Mouse (Mus musculus) neural tube, embryonic 14.5 days (tissue): ENCODE measurements at regions not wholly inside any gene's neighbourhood (a gene's known extent, or its start where the extent isn't known, plus 50 kb on each side); places are given as distances from the start of the nearest gene placed in this dataset.

Experiments used
- ATAC-seq: fragments of 200-750 bp; cut with Nextera tagmentation; 2 replicates; pipeline ENCODE4 v1.8.0; 2017; ENCODE audit warnings: low read depth, mild to moderate bottlenecking, moderate TSS enrichment, moderate library complexity
- H3K27ac ChIP-seq: fragments of 300-500 bp; sonication (generic); 2 replicates; pipeline ENCODE4 v1.5.1; 2014; ENCODE audit warnings: low read depth, mild to moderate bottlenecking, control low read depth, low read length, moderate library complexity, mixed read lengths
- H3K27me3 ChIP-seq: fragments of 300-500 bp; sonication (generic); 2 replicates; pipeline ENCODE4 v1.6.1; 2014; ENCODE audit warnings: low read length; ENCODE audit not compliant: control insufficient read depth, insufficient read depth
- H3K36me3 ChIP-seq: fragments of 300-500 bp; sonication (generic); 2 replicates; pipeline ENCODE4 v1.6.1; 2014; ENCODE audit warnings: low read length, mixed read lengths; ENCODE audit not compliant: control insufficient read depth, insufficient read depth
- H3K4me1 ChIP-seq: fragments of 300-500 bp; sonication (generic); 2 replicates; pipeline ENCODE4 v1.6.1; 2014; ENCODE audit warnings: low read length; ENCODE audit not compliant: control insufficient read depth, insufficient read depth
- H3K4me2 ChIP-seq: fragments of 300-500 bp; sonication (generic); 2 replicates; pipeline ENCODE4 v1.6.1; 2014; ENCODE audit warnings: mild to moderate bottlenecking, low read depth, low read length, control low read depth
- H3K4me3 ChIP-seq: fragments of 300-500 bp; sonication (generic); 2 replicates; pipeline ENCODE4 v1.5.1; 2014; ENCODE audit warnings: low read depth, low read length, control low read depth, mixed read lengths
- H3K9ac ChIP-seq: fragments of 300-500 bp; sonication (generic); replicated peaks from 2 replicates; pipeline ENCODE4 v1.6.1; 2014; ENCODE audit warnings: low read depth, mild to moderate bottlenecking, control low read depth, low read length, mixed read lengths
- H3K9me3 ChIP-seq: fragments of 300-500 bp; sonication (generic); 2 replicates; pipeline ENCODE4 v1.6.1; 2016; ENCODE audit warnings: low read length; ENCODE audit not compliant: control insufficient read depth
- WGBS: fragments of 180-500 bp; shearing (Covaris S2); extraction: QIAGEN DNeasy Blood & Tissue Kit; methylation state at CpG from one replicate; pipeline ENCODE4 v1.1.7; 2014; 5-methylcytosine and 5-hydroxymethylcytosine counted together

- H3K36me3 ChIP-seq, result no peaks in the 10 kb centered on the region
- no peak overlapping the region for H3K9ac ChIP-seq
- H3K27ac ChIP-seq, result peak overlapping the region; percentile 60
- 70% methylated on average over 9 of the region's 9 CpGs for WGBS
- ATAC-seq, result peak; percentile 66
- no peak overlapping the region for H3K4me3 ChIP-seq
- no peaks in the 10 kb centered on the region for H3K27me3 ChIP-seq
- peaks cover 5% of the 10 kb centered on the region; the same call in 1 of the 2 replicates for H3K4me1 ChIP-seq
- H3K4me2 ChIP-seq, result peak overlapping the region; percentile 39
- H3K9me3 ChIP-seq, result no peaks in the 10 kb centered on the region
Observed at GRCm38 (mm10) chr10:45890088-45890626, 312.5 kb downstream of the Hace1 start.

GRCm38 (mm10) chr10:45892464-45892863 lies 314.8 kb downstream of the Hace1 start:
- Histone ChIP-seq H3K9me3 (no peaks in the 10 kb centered on the region), H3K36me3 (no peaks in the 10 kb centered on the region), H3K27ac (no peak overlapping the region), H3K27me3 (no peaks in the 10 kb centered on the region), H3K4me2 (no peak overlapping the region), H3K9ac (no peak overlapping the region), H3K4me1 (peaks cover 5% of the 10 kb centered on the region; the same call in 1 of the 2 replicates), H3K4me3 (no peak overlapping the region)
- no peak for ATAC-seq
- whole genome bisulfite sequencing, result 69% methylated on average over 2 of the region's 2 CpGs

GRCm38 (mm10) chr10:45893894-45894831 lies 316.5 kb downstream of the Hace1 start:
- Histone ChIP-seq H3K27me3 (no peaks in the 10 kb centered on the region), H3K9me3 (no peaks in the 10 kb centered on the region), H3K9ac (no peak overlapping the region), H3K4me2 (no peak overlapping the region), H3K27ac (no peak overlapping the region), H3K4me3 (no peak overlapping the region), H3K4me1 (peaks cover 5% of the 10 kb centered on the region; the same call in 1 of the 2 replicates), H3K36me3 (no peaks in the 10 kb centered on the region)
- no peak for ATAC-seq
- 78% methylated on average over 2 of the region's 2 CpGs for WGBS

- Histone ChIP-seq H3K4me2 (no peak overlapping the region), H3K27me3 (no peaks in the 10 kb centered on the region), H3K9ac (no peak overlapping the region), H3K4me1 (no peaks in the 10 kb centered on the region), H3K27ac (no peak overlapping the region), H3K36me3 (no peaks in the 10 kb centered on the region), H3K4me3 (no peak overlapping the region), H3K9me3 (no peaks in the 10 kb centered on the region)
- WGBS, result 25% methylated on average over 3 of the region's 3 CpGs
- ATAC-seq, result no peak
Observed at GRCm38 (mm10) chr10:45916928-45917327, 339.3 kb downstream of the Hace1 start.

DNA sequence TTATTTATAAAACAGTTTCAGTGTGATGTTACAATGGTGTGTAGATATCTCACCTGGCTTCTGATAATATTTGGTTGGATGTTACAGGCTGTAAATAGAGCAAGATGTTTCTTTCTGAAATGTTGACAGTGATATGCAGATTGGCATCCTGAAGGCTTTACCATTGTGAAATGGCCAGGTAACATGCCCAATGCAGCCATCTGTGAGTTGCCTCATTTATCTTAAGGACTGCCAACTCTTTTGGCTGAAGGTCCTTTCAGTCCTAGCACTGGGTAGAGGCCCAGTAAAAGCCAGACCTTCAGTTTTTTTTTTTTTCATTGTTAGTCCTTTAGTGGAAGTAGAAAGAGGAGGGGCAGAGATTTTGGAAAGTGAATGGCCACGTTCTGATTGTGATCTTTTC lies 348.1 kb downstream of the Hace1 start:
- 45% methylated on average over 1 of the region's 1 CpGs for WGBS
- Histone ChIP-seq H3K9ac (no peak overlapping the region), H3K4me3 (no peak overlapping the region), H3K36me3 (no peaks in the 10 kb centered on the region), H3K27me3 (no peaks in the 10 kb centered on the region), H3K27ac (no peak overlapping the region), H3K4me1 (no peaks in the 10 kb centered on the region), H3K9me3 (no peaks in the 10 kb centered on the region), H3K4me2 (no peak overlapping the region)
- no peak for ATAC-seq

- no peaks in the 10 kb centered on the region for H3K4me1 ChIP-seq
- H3K27ac ChIP-seq, result no peak overlapping the region
- H3K36me3 ChIP-seq, result no peaks in the 10 kb centered on the region
- H3K4me3 ChIP-seq, result no peak overlapping the region
- no peaks in the 10 kb centered on the region for H3K9me3 ChIP-seq
- WGBS, result 98% methylated on average over 4 of the region's 4 CpGs
- no peak for ATAC-seq
- no peaks in the 10 kb centered on the region for H3K27me3 ChIP-seq
- H3K9ac ChIP-seq, result no peak overlapping the region
- H3K4me2 ChIP-seq, result no peak overlapping the region
Observed at GRCm38 (mm10) chr10:45933631-45934310, 356.1 kb downstream of the Hace1 start.

- Histone ChIP-seq H3K4me3 (no peak overlapping the region), H3K36me3 (no peaks in the 10 kb centered on the region), H3K9me3 (no peaks in the 10 kb centered on the region), H3K4me2 (no peak overlapping the region), H3K9ac (no peak overlapping the region), H3K27me3 (no peaks in the 10 kb centered on the region), H3K27ac (no peak overlapping the region), H3K4me1 (no peaks in the 10 kb centered on the region)
- no peak for ATAC-seq
Observed at GRCm38 (mm10) chr10:45957686-45958085, 380.1 kb downstream of the Hace1 start.

DNA sequence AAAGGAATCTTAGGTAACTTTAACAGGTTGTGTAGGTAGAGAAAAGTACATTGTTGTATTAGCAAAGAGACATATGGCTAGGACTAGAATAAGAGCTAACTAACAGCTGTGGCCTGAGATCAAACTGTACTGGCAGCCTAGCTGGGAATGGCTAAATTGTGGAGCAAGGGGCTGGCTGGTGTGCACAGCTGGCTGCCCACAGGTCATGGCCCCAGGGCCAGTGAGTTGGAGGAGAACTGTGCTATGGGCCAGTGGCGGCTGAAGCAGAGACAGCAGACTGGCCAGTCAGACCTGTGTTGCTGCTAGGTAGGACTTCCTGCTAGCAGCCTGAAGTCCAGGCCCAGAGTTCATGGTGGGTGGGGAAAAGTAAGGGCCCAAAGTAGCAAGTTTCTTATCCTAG lies 394.6 kb downstream of the Hace1 start:
- H3K4me1 ChIP-seq, result no peaks in the 10 kb centered on the region
- no peak overlapping the region for H3K27ac ChIP-seq
- H3K36me3 ChIP-seq, result no peaks in the 10 kb centered on the region
- H3K4me2 ChIP-seq, result no peak overlapping the region
- no peak overlapping the region for H3K9ac ChIP-seq
- H3K4me3 ChIP-seq, result no peak overlapping the region
- no peaks in the 10 kb centered on the region for H3K27me3 ChIP-seq
- H3K9me3 ChIP-seq, result no peaks in the 10 kb centered on the region
- whole genome bisulfite sequencing, result 95% methylated on average over 1 of the region's 1 CpGs
- ATAC-seq, result no peak

- Histone ChIP-seq H3K9ac (no peak overlapping the region), H3K9me3 (no peaks in the 10 kb centered on the region), H3K4me3 (no peak overlapping the region), H3K4me2 (no peak overlapping the region), H3K27me3 (no peaks in the 10 kb centered on the region), H3K27ac (no peak overlapping the region), H3K4me1 (no peaks in the 10 kb centered on the region), H3K36me3 (no peaks in the 10 kb centered on the region)
- ATAC-seq, result no peak
- WGBS, result 58% methylated on average over 4 of the region's 4 CpGs
Observed at GRCm38 (mm10) chr10:45982731-45983274, 405.2 kb downstream of the Hace1 start.
